ENCODE assay signal across 20 mouse cellular contexts in the genomic region with DNA sequence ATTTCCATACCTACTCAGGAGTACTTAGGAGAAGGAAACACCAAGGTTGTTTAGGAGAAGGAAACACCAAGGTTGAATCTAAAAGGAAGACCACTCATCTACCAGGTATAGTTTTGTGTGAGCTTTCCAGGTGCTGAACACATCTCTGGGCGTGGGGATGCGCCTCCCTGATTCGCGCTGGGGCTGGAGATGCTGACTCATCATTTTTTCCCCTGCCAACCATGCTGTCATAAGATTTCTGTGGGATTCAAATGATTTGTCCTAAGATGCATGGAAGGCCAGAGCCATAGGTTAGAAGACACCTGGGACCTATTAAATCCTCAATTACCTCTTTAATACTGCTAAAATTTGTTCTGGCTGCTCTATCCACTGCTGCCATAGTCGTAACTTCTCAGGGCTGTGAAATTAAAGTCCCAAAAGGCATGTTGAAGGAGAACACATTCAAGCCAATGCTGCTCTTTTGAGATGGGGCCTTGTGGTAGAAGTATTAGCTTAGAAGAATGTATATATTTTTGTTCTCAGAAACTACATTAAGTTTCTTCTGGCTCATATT.
"Had no signal": no experiment of that assay in that cellular context is flagged by ENCODE, and none has a peak within 500 bp of the region (broad histone marks: within the 10 kb centered on the region; RNA-seq: fewer than 3 reads in every experiment).

No protein-coding gene starts in this region.

- H3K4me2 ChIP-seq: heart, embryonic 11.5 days; heart, embryonic 13.5 days; heart, embryonic 15.5 days; hindbrain, embryonic 13.5 days; hindbrain, embryonic 15.5 days; kidney, embryonic 15.5 days; liver, embryonic 12.5 days had no signal

- ATAC-seq: hindbrain, postnatal 0 days; intestine, embryonic 16.5 days; liver, embryonic 12.5 days had no signal

- H3K27me3 ChIP-seq: heart, embryonic 13.5 days; heart, embryonic 15.5 days; hindbrain, embryonic 13.5 days; hindbrain, embryonic 15.5 days; kidney, embryonic 15.5 days; liver, embryonic 12.5 days had no signal

- H3K4me3 ChIP-seq: gastrocnemius, adult 2 months; heart, embryonic 13.5 days; heart, embryonic 15.5 days; hindbrain, embryonic 13.5 days; hindbrain, embryonic 15.5 days; kidney, embryonic 15.5 days; liver, embryonic 12.5 days had no signal

- H3K36me3 ChIP-seq: heart, embryonic 13.5 days; heart, embryonic 15.5 days; hindbrain, embryonic 13.5 days; hindbrain, embryonic 15.5 days; kidney, embryonic 15.5 days; liver, embryonic 12.5 days had no signal

- DNase-seq: gastrocnemius, adult 2 months; gastrocnemius, postnatal 10 days; gastrocnemius, postnatal 25 days; heart, adult 18-20 months; heart, postnatal 14 days; heart, postnatal 36 days; kidney, adult 11 months; layer of hippocampus, adult 9-11 months; layer of hippocampus, postnatal 36 days had no signal

- H3K9me3 ChIP-seq: heart, embryonic 13.5 days; heart, embryonic 15.5 days; hindbrain, embryonic 13.5 days; hindbrain, embryonic 15.5 days; kidney, embryonic 15.5 days; liver, embryonic 12.5 days had no signal

- H3K27ac ChIP-seq: gastrocnemius, adult 2 months; heart, embryonic 15.5 days; hindbrain, embryonic 13.5 days; hindbrain, embryonic 15.5 days; hindbrain, postnatal 0 days; kidney, embryonic 15.5 days; kidney, postnatal 0 days; liver, embryonic 12.5 days; liver, embryonic 14.5 days had no signal

- H3K9ac ChIP-seq: heart, embryonic 13.5 days; heart, embryonic 15.5 days; hindbrain, embryonic 13.5 days; hindbrain, embryonic 15.5 days; kidney, embryonic 15.5 days; liver, embryonic 12.5 days; liver, embryonic 14.5 days had no signal

- H3K4me1 ChIP-seq: hindbrain, embryonic 13.5 days; hindbrain, embryonic 15.5 days; kidney, embryonic 15.5 days; liver, embryonic 12.5 days had no signal
